Mouse (Mus musculus): ENCODE data around the gene Eno3. TPM values are rescaled to one million over a fixed set of nuclear protein-coding genes. Genes with fewer than 3 reads are reported as not detected.
A peak's percentile ranks its signal among the peaks of the same experiment; 100 is the strongest.

Gene Eno3
- total RNA-seq, 2 experiments from 2014 or later: 8,161 to 9,332 TPM

GRCm38 (mm10) chr11:70670483-70670882 lies 13.5 kb downstream of the Eno3 start:
- intact Hi-C loops (cut with DNase I): loop anchor here (2.0 kb wide), 1 partner anchor 16 kb away; no protein-coding TSS in a partner anchor
- no peak for DNase-seq

GRCm38 (mm10) chr11:70671333-70672047 lies 14.5 kb downstream of the Eno3 start:
- intact Hi-C loops (cut with DNase I): loop anchor here (2.0 kb wide), 1 partner anchor 15 kb away; no protein-coding TSS in a partner anchor
- no peak for DNase-seq

- intact Hi-C loops (cut with DNase I): no loop called here
- no peak for DNase-seq
Observed at GRCm38 (mm10) chr11:70674014-70674413, 17.0 kb downstream of the Eno3 start.

- intact Hi-C loops (cut with DNase I): no loop called here
- DNase-seq: no peak
Observed at GRCm38 (mm10) chr11:70674501-70674900, 17.5 kb downstream of the Eno3 start.

- DNase-seq: no peak
- intact Hi-C loops (cut with DNase I): no loop called here
Observed at GRCm38 (mm10) chr11:70678092-70678491, 21.1 kb downstream of the Eno3 start.

GRCm38 (mm10) chr11:70678576-70678975 lies 21.6 kb downstream of the Eno3 start:
- DNase-seq: no peak
- intact Hi-C loops (cut with DNase I): no loop called here

GRCm38 (mm10) chr11:70679361-70679760 lies 22.4 kb downstream of the Eno3 start:
- intact Hi-C loops (cut with DNase I): no loop called here

GRCm38 (mm10) chr11:70679894-70680293 lies 22.9 kb downstream of the Eno3 start:
- no peak for DNase-seq
- intact Hi-C loops (cut with DNase I): no loop called here

More at GRCm38 (mm10) chr11:70679361-70679760, 22.4 kb downstream of the Eno3 start:
- DNase-seq: no peak

- intact Hi-C loops (cut with DNase I): no loop called here
Observed at GRCm38 (mm10) chr11:70681170-70681569, 24.2 kb downstream of the Eno3 start.

GRCm38 (mm10) chr11:70681897-70682581 lies 25.0 kb downstream of the Eno3 start:
- intact Hi-C loops (cut with DNase I): loop anchor here (2.0 kb wide), 1 partner anchor 73 kb away; no protein-coding TSS in a partner anchor
- DNase-seq: no peak

More at GRCm38 (mm10) chr11:70681170-70681569, 24.2 kb downstream of the Eno3 start:
- DNase-seq: no peak

GRCm38 (mm10) chr11:70683640-70684039 lies 26.6 kb downstream of the Eno3 start:
- intact Hi-C loops (cut with DNase I): loop anchor here (2.0 kb wide), 1 partner anchor 71 kb away; no protein-coding TSS in a partner anchor
- DNase-seq: no peak

- DNase-seq: no peak
- intact Hi-C loops (cut with DNase I): loop anchor here (2.0 kb wide), 1 partner anchor 16 kb away; no protein-coding TSS in a partner anchor
Observed at GRCm38 (mm10) chr11:70686901-70687566, 30.0 kb downstream of the Eno3 start.

- intact Hi-C loops (cut with DNase I): loop anchor here (2.0 kb wide), 1 partner anchor 17 kb away; no protein-coding TSS in a partner anchor
- peak; percentile 86 to 90 for DNase-seq
Observed at GRCm38 (mm10) chr11:70687601-70688199, 30.7 kb downstream of the Eno3 start, which contains the start of gene Camta2. Gene Camta2 (minus strand): TSS chr11:70688105.

GRCm38 (mm10) chr11:70688372-70688771 lies 31.4 kb downstream of the Eno3 start:
- intact Hi-C loops (cut with DNase I): no loop called here
- no peak for DNase-seq

GRCm38 (mm10) chr11:70689578-70689977 lies 32.6 kb downstream of the Eno3 start:
- no peak for DNase-seq
- intact Hi-C loops (cut with DNase I): no loop called here

GRCm38 (mm10) chr11:70693504-70693903 lies 36.5 kb downstream of the Eno3 start:
- intact Hi-C loops (cut with DNase I): no loop called here
- no peak for DNase-seq

- intact Hi-C loops (cut with DNase I): no loop called here
- no peak for DNase-seq
Observed at GRCm38 (mm10) chr11:70697376-70697775, 40.4 kb downstream of the Eno3 start.

GRCm38 (mm10) chr11:70699051-70699450 lies 42.0 kb downstream of the Eno3 start:
- DNase-seq: no peak
- intact Hi-C loops (cut with DNase I): no loop called here

GRCm38 (mm10) chr11:70699722-70700556 lies 42.9 kb downstream of the Eno3 start, which contains the start of the genes Inca1 and Kif1c:
Gene Inca1 (minus strand): TSS chr11:70700155.
Gene Kif1c (plus strand): TSS chr11:70700548.
- DNase-seq: peak; percentile 93 to 97
- intact Hi-C loops (cut with DNase I): no loop called here

Measured in gastrocnemius, postnatal 36 days (tissue).